Mouse (Mus musculus) telencephalon, adult 2 months (tissue): ENCODE results near the gene Vmn1r85.

ENCODE experiments used
- DNase-seq: peaks from one replicate; pipeline ENCODE4 v3.0.0-alpha.2; 2011; ENCODE audit warnings: low read depth, low spot score

Gene Vmn1r85

GRCm38 (mm10) chr7:13038621-13039169 lies 56.3 kb downstream of the Vmn1r85 start:
- no peak for DNase-seq

GRCm38 (mm10) chr7:13037901-13038555 lies 56.9 kb downstream of the Vmn1r85 start, which contains the start of gene Ube2m:
TSS of gene Ube2m (minus strand) at chr7:13038275.
- DNase-seq: peak; percentile 97

- no peak for DNase-seq
These were observed 57.6 kb downstream of the Vmn1r85 start for GRCm38 (mm10) chr7:13037366-13037765.

- no peak for DNase-seq
These were observed 58.2 kb downstream of the Vmn1r85 start for GRCm38 (mm10) chr7:13036806-13037205.

GRCm38 (mm10) chr7:13035211-13035855 lies 59.6 kb downstream of the Vmn1r85 start:
- DNase-seq: no peak

- peak; percentile 96 for DNase-seq
These were observed 60.6 kb downstream of the Vmn1r85 start, which contains the start of gene Chmp2a for GRCm38 (mm10) chr7:13034148-13034977. TSS of gene Chmp2a (minus strand) at chr7:13034807.

- DNase-seq: no peak
These were observed 61.4 kb downstream of the Vmn1r85 start for GRCm38 (mm10) chr7:13033451-13034147.
